Mouse (Mus musculus) midbrain, postnatal 0 days (tissue): ENCODE results near the gene Rab15. TPM values are rescaled to one million over a fixed set of nuclear protein-coding genes. Genes with fewer than 3 reads are reported as not detected.

Experiments used
- ATAC-seq: fragments of 200-750 bp; cut with Nextera tagmentation; 2 replicates; pipeline ENCODE4 v1.8.0; 2017; ENCODE audit warnings: moderate number of reproducible peaks, mild to moderate bottlenecking, moderate TSS enrichment, moderate library complexity; ENCODE audit not compliant: low FRiP score
- DNase-seq: peaks from one replicate; pipeline ENCODE4 v3.0.0-alpha.2; 2015; ENCODE audit warnings: low spot score
- H3K27ac ChIP-seq: fragments of 300-500 bp; sonication (generic); 2 replicates; pipeline ENCODE4 v1.5.1; 2014; ENCODE audit warnings: low read depth, mild to moderate bottlenecking, low read length, mixed read lengths
- H3K27me3 ChIP-seq: fragments of 300-500 bp; sonication (generic); 2 replicates; pipeline ENCODE4 v1.6.1; 2014; ENCODE audit warnings: low read length, control low read depth, mixed read lengths; ENCODE audit not compliant: insufficient read depth
- H3K36me3 ChIP-seq: fragments of 300-500 bp; sonication (generic); 2 replicates; pipeline ENCODE4 v1.6.1; 2014; ENCODE audit warnings: low read length, control low read depth, mixed read lengths; ENCODE audit not compliant: insufficient read depth
- H3K4me1 ChIP-seq: fragments of 300-500 bp; sonication (generic); 2 replicates; pipeline ENCODE4 v1.6.1; 2014; ENCODE audit warnings: mild to moderate bottlenecking, control low read depth, antibody characterized with exemption, low read length, mixed read lengths; ENCODE audit not compliant: insufficient read depth
- H3K4me2 ChIP-seq: fragments of 300-500 bp; sonication (generic); 2 replicates; pipeline ENCODE4 v1.6.1; 2014; ENCODE audit warnings: low read depth, mild to moderate bottlenecking, low read length, mixed read lengths; ENCODE audit not compliant: poor library complexity, severe bottlenecking
- H3K4me3 ChIP-seq: fragments of 300-500 bp; sonication (generic); 2 replicates; pipeline ENCODE4 v1.5.1; 2014; ENCODE audit warnings: low read depth, mild to moderate bottlenecking, low read length, moderate library complexity
- H3K9ac ChIP-seq: fragments of 300-500 bp; sonication (generic); replicated peaks from 2 replicates; pipeline ENCODE4 v1.6.1; 2014; ENCODE audit warnings: mild to moderate bottlenecking, low read length, moderate library complexity, mixed read lengths; ENCODE audit not compliant: poor library complexity, severe bottlenecking
- H3K9me3 ChIP-seq: fragments of 300-500 bp; sonication (generic); 2 replicates; pipeline ENCODE4 v1.6.1; 2016; ENCODE audit warnings: low read length, control low read depth
- CTCF ChIP-seq: IDR thresholded peaks from 2 replicates; pipeline ENCODE4 v1.5.1; 2016; ENCODE audit warnings: antibody characterized with exemption, mild to moderate bottlenecking
- WGBS: fragments of 180-500 bp; shearing (Covaris S2); extraction: QIAGEN DNeasy Blood & Tissue Kit; methylation state at CpG from one replicate; pipeline ENCODE4 v1.1.7; 2014; 5-methylcytosine and 5-hydroxymethylcytosine counted together
- polyA plus RNA-seq: library from polyadenylated mRNA; unstranded; fragments of >200 nt; fragmentation: Nextera tagmentation; extraction: Ambion mirVana; gene quantifications from 2 replicates; pipeline ENCODE4 v1.2.1, GENCODE M21; 2015
- total RNA-seq: library from RNA; depleted of rRNA; stranded (reverse); fragments of >200 nt; gene quantifications from 2 replicates; pipeline ENCODE4 v1.2.3, GENCODE M21; 2014

Gene Rab15
- total and polyA plus RNA-seq, 2 experiments from 2014 or later: 57.2 to 122 TPM

DNA sequence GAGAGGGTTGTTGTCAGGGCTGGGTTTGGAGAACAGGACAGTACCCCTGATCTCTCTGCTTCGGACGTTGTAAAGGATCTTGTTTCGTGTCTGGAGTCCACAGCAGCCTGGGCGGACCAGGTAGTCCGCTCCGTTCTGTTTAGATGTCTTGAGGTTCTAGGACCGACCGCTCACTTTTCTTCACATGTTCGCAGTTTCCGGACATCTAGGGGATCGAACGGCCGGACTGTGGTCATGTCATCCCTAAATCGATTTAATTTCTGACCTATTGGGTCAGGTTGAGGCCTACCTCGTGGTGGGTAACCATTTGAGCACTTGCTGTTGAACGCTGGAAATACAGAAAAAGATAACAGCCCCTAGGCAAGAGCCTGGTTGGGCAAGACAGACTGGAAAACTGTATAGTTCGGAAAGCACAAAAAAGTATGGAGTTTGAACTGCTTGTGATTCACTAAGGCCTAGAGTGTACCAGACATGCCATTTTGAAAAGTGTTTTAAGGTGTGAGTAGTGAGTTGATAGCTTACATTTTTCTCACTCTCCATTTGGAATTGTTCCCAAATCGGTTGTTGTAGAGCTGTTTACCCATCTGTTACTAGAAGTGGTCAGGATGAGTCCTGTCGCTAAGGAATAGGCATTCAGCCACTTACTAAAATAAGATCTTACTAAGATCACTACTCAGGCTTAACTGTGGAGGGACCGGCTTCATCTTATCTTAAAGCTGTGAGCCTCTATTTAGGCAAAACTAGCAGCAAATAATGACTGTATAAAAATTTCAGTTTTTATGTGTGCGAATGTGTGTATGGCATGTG lies 15.3 kb upstream of the Rab15 start:
- 14% methylated on average over 21 of the region's 21 CpGs for WGBS
- Histone ChIP-seq H3K4me2 (peak overlapping the region; percentile 62), H3K4me3 (peak overlapping the region; percentile 52), H3K4me1 (peaks cover 4% of the 10 kb centered on the region; the same call in 1 of the 2 replicates), H3K9ac (peak overlapping the region; percentile 68), H3K36me3 (no peaks in the 10 kb centered on the region), H3K27me3 (no peaks in the 10 kb centered on the region), H3K9me3 (no peaks in the 10 kb centered on the region), H3K27ac (peak overlapping the region; percentile 59)
- DNase-seq: no peak
- no peak for TF ChIP-seq CTCF
- peak; percentile 11; the same call in 1 of the 2 replicates for ATAC-seq

- Histone ChIP-seq H3K9me3 (no peaks in the 10 kb centered on the region), H3K27me3 (no peaks in the 10 kb centered on the region), H3K27ac (peak overlapping the region; percentile 59), H3K4me3 (peak overlapping the region; percentile 52), H3K4me2 (peak overlapping the region; percentile 62), H3K4me1 (peaks cover 4% of the 10 kb centered on the region; the same call in 1 of the 2 replicates), H3K36me3 (no peaks in the 10 kb centered on the region), H3K9ac (peak overlapping the region; percentile 68)
- under 1% methylated on average over 43 of the region's 43 CpGs for WGBS
- peak; percentile 98 for DNase-seq
- TF ChIP-seq CTCF: peak; percentile 90
- peak; percentile 97 for ATAC-seq
Observed at GRCm38 (mm10) chr12:76837101-76837843, 14.6 kb upstream of the Rab15 start.

- no peak overlapping the region for H3K9ac ChIP-seq
- DNase-seq (peak; percentile 73), ATAC-seq (no peak)
- H3K36me3 ChIP-seq: no peaks in the 10 kb centered on the region
- H3K9me3 ChIP-seq: no peaks in the 10 kb centered on the region
- H3K27ac ChIP-seq: no peak overlapping the region
- peak; percentile 86 for TF ChIP-seq CTCF
- H3K4me1 ChIP-seq: no peaks in the 10 kb centered on the region
- no peaks in the 10 kb centered on the region for H3K27me3 ChIP-seq
- WGBS: 4% methylated on average over 3 of the region's 3 CpGs
- no peak overlapping the region for H3K4me3 ChIP-seq
- no peak overlapping the region for H3K4me2 ChIP-seq
Observed at GRCm38 (mm10) chr12:76832704-76833103, 10.0 kb upstream of the Rab15 start.

- Histone ChIP-seq H3K4me3 (no peak overlapping the region), H3K4me2 (no peak overlapping the region), H3K27ac (no peak overlapping the region), H3K36me3 (no peaks in the 10 kb centered on the region), H3K27me3 (no peaks in the 10 kb centered on the region), H3K9me3 (no peaks in the 10 kb centered on the region), H3K4me1 (peaks cover 12% of the 10 kb centered on the region), H3K9ac (no peak overlapping the region)
- DNase-seq (no peak), ATAC-seq (no peak)
- WGBS: 54% methylated on average over 4 of the region's 4 CpGs
- TF ChIP-seq CTCF: no peak
Observed at GRCm38 (mm10) chr12:76825283-76825682, 2.6 kb upstream of the Rab15 start.

DNA sequence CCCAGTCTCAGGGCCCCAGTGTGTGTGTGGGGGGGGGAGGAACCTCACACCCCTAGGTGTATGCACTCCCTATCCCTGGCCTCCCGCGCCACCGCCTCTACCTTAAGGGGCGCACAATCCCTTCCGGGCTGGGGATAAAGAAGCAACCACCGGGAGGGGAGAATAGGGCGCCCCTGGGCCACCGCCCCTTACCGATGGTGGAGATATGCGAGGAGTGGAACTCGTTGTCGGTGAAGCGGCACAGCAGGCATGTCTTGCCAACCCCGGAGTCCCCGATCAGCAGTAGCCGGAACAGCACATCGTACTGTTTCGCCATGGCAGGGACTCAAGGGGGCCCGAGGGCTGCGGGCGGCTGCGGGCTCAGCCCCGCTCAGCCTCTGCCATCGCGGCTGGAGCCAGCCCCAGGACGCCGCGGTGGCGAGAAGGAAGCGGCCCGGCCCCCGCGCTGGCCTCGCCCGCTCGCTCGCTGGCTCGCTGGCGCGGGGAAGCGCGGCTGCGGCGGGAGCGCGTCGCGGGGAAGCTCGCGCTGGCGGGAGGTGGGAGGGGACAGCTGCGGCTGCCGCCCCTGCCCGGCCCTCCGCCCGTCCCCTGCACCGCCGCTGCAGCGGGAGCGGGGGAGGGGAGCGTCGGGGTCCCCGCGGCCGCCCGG lies 582 bp downstream of the Rab15 start:
- 1% methylated on average over 50 of the region's 66 CpGs for WGBS
- Histone ChIP-seq H3K9me3 (no peaks in the 10 kb centered on the region), H3K4me3 (peak overlapping the region; percentile 75), H3K36me3 (no peaks in the 10 kb centered on the region), H3K9ac (peak overlapping the region; percentile 96), H3K4me1 (peaks cover 14% of the 10 kb centered on the region), H3K27me3 (no peaks in the 10 kb centered on the region), H3K4me2 (peak overlapping the region; percentile 71), H3K27ac (peak overlapping the region; percentile 85)
- peak; percentile 44 for DNase-seq
- peak; percentile 42 for TF ChIP-seq CTCF
- ATAC-seq: peak; percentile 71
